In genomic region chr19:55311874-55312273, GRCm38 (mm10) we compare ENCODE assay signal across 26 mouse cellular contexts. TPM values are rescaled to one million over a fixed set of nuclear protein-coding genes. Genes with fewer than 3 reads are reported as not detected.
DNase-seq lines count a peak whose midpoint lies in the region; ATAC-seq and TF ChIP-seq lines count a peak whose summit lies in the region.
"Had no signal": no experiment of that assay in that cellular context is flagged by ENCODE, and none has a peak within 500 bp of the region (broad histone marks: within the 10 kb centered on the region; RNA-seq: fewer than 3 reads in every experiment).

No protein-coding gene starts in this region.

- DNase-seq in heart, adult 11 months, result peak; percentile 60
- peak; percentile 75 for DNase-seq in A20 (ENCODE audit: low read depth, low spot score)
- DNase-seq in adrenal gland, adult 8-10 months, result no peak
- DNase-seq: adrenal gland, postnatal 10 days; adrenal gland, postnatal 25 days; cerebellum, adult 11 months; cerebellum, adult 18-20 months; cerebellum, adult 8-10 months; cerebellum, adult 9-11 months; cerebellum, postnatal 14 days; cerebellum, postnatal 36 days; embryo, embryonic 11 days had no signal

- peaks cover 45% of the 10 kb centered on the region for H3K36me3 ChIP-seq in heart, embryonic 12.5 days
- peaks cover 40% of the 10 kb centered on the region for H3K36me3 ChIP-seq in kidney, embryonic 16.5 days (ENCODE audit: insufficient read depth, low read length)
- peaks cover 58% of the 10 kb centered on the region for H3K36me3 ChIP-seq in kidney, embryonic 14.5 days (ENCODE audit: control insufficient read depth, insufficient read depth, low read length)

- no peak for TF ChIP-seq CTCF in bone marrow, adult 2 months (IDR thresholded peaks at IDR 0.05; ENCODE audit: control insufficient read depth, insufficient read depth, low read length)

- H3K4me2 ChIP-seq in heart, embryonic 12.5 days, result no peak overlapping the region
- no peak overlapping the region for H3K4me2 ChIP-seq in kidney, embryonic 16.5 days (replicated peaks; ENCODE audit: low read depth, low read length)
- H3K4me2 ChIP-seq in kidney, embryonic 14.5 days (replicated peaks; ENCODE audit: low read depth, low read length), result no peak overlapping the region
- H3K4me2 ChIP-seq: embryonic facial prominence, embryonic 13.5 days; embryonic facial prominence, embryonic 15.5 days; forebrain, embryonic 12.5 days; forebrain, embryonic 15.5 days had no signal

- WGBS in heart, embryonic 12.5 days, result 86% methylated on average over 8 of the region's 8 CpGs
- WGBS in bone marrow, adult 2 months, result 63% methylated on average over 8 of the region's 8 CpGs
- 90% methylated on average over 8 of the region's 8 CpGs for WGBS in kidney, embryonic 16.5 days
- WGBS in kidney, embryonic 14.5 days, result 91% methylated on average over 8 of the region's 8 CpGs

- TF ChIP-seq POLR2A in bone marrow, adult 2 months (IDR thresholded peaks at IDR 0.05; ENCODE audit: borderline replicate concordance, control insufficient read depth, low read depth, low read length), result no peak

- H3K9me3 ChIP-seq in heart, embryonic 12.5 days (replicated peaks), result no peaks in the 10 kb centered on the region
- H3K9me3 ChIP-seq in kidney, embryonic 16.5 days (ENCODE audit: low read length), result no peaks in the 10 kb centered on the region
- no peaks in the 10 kb centered on the region for H3K9me3 ChIP-seq in kidney, embryonic 14.5 days (ENCODE audit: control insufficient read depth, low read length)
- H3K9me3 ChIP-seq: embryonic facial prominence, embryonic 13.5 days; embryonic facial prominence, embryonic 15.5 days; forebrain, embryonic 10.5 days; forebrain, embryonic 12.5 days; forebrain, embryonic 15.5 days; G1E had no signal

- H3K4me3 ChIP-seq in heart, embryonic 12.5 days, result no peak overlapping the region
- H3K4me3 ChIP-seq in bone marrow, adult 2 months (replicated peaks; ENCODE audit: control insufficient read depth, low read depth, low read length), result no peak overlapping the region
- H3K4me3 ChIP-seq in kidney, embryonic 16.5 days (ENCODE audit: low read length), result no peak overlapping the region
- no peak overlapping the region for H3K4me3 ChIP-seq in kidney, embryonic 14.5 days (ENCODE audit: low read length)
- H3K4me3 ChIP-seq: embryonic facial prominence, embryonic 13.5 days; embryonic facial prominence, embryonic 15.5 days; erythroblast, embryonic 14.5 days; forebrain, embryonic 10.5 days; forebrain, embryonic 12.5 days; forebrain, embryonic 15.5 days had no signal

- H3K27me3 ChIP-seq in heart, embryonic 12.5 days (replicated peaks), result no peaks in the 10 kb centered on the region
- H3K27me3 ChIP-seq in kidney, embryonic 16.5 days (ENCODE audit: insufficient read depth, low read length), result no peaks in the 10 kb centered on the region
- no peaks in the 10 kb centered on the region for H3K27me3 ChIP-seq in kidney, embryonic 14.5 days (ENCODE audit: control insufficient read depth, insufficient read depth, low read length)
- H3K27me3 ChIP-seq: embryonic facial prominence, embryonic 13.5 days; embryonic facial prominence, embryonic 15.5 days; forebrain, embryonic 12.5 days; forebrain, embryonic 15.5 days; Patski had no signal

- peaks cover 20% of the 10 kb centered on the region for H3K4me1 ChIP-seq in heart, embryonic 12.5 days (replicated peaks)
- H3K4me1 ChIP-seq in bone marrow, adult 2 months (ENCODE audit: control insufficient read depth, insufficient read depth, low read length), result no peaks in the 10 kb centered on the region; the same call in 1 of the 2 replicates
- H3K4me1 ChIP-seq in kidney, embryonic 16.5 days (ENCODE audit: insufficient read depth, low read length), result peaks cover 16% of the 10 kb centered on the region
- peaks cover 5% of the 10 kb centered on the region; the same call in 1 of the 2 replicates for H3K4me1 ChIP-seq in kidney, embryonic 14.5 days (ENCODE audit: control insufficient read depth, insufficient read depth, low read length)

- no peak for ATAC-seq in heart, embryonic 12.5 days (ENCODE audit: insufficient number of reproducible peaks, low FRiP score)
- peak; percentile 41 for ATAC-seq in megakaryocyte, adult 5-6 weeks (ENCODE audit: poor library complexity, severe bottlenecking)
- no peak for ATAC-seq in kidney, embryonic 16.5 days (ENCODE audit: low FRiP score, low TSS enrichment)
- no peak for ATAC-seq in kidney, embryonic 14.5 days (ENCODE audit: low FRiP score, low TSS enrichment)
- ATAC-seq: activated CD4-positive, CD25-positive, alpha-beta regulatory T cell, adult 4 months; forebrain, embryonic 15.5 days; Patski had no signal

- no peak overlapping the region for H3K9ac ChIP-seq in heart, embryonic 12.5 days
- no peak overlapping the region for H3K9ac ChIP-seq in kidney, embryonic 16.5 days (replicated peaks; ENCODE audit: low read length)
- no peak overlapping the region for H3K9ac ChIP-seq in kidney, embryonic 14.5 days (ENCODE audit: low read depth, low read length)
- H3K9ac ChIP-seq: embryonic facial prominence, embryonic 13.5 days; embryonic facial prominence, embryonic 15.5 days; forebrain, embryonic 12.5 days; forebrain, embryonic 15.5 days had no signal

- H3K27ac ChIP-seq in heart, embryonic 12.5 days (ENCODE audit: poor library complexity, severe bottlenecking), result no peak overlapping the region
- H3K27ac ChIP-seq in bone marrow, adult 2 months (ENCODE audit: control insufficient read depth, insufficient read depth, low read depth, low read length, poor library complexity), result peak overlapping the region; percentile 63; the same call in 1 of the 2 replicates
- no peak overlapping the region for H3K27ac ChIP-seq in kidney, embryonic 16.5 days (ENCODE audit: low read length)
- H3K27ac ChIP-seq in kidney, embryonic 14.5 days (ENCODE audit: low read depth, low read length), result no peak overlapping the region
- H3K27ac ChIP-seq: embryonic facial prominence, embryonic 13.5 days; embryonic facial prominence, embryonic 15.5 days; forebrain, embryonic 10.5 days; forebrain, embryonic 12.5 days; forebrain, embryonic 15.5 days had no signal

RNA-seq across cellular contexts. Expression of gene Zdhhc6, which starts 4.0 kb away (rescaled TPM):
- 71.5 and 72.1 TPM in 2 replicates for polyA plus RNA-seq in heart, embryonic 12.5 days (2016; fragmentation: Nextera tagmentation; extraction: Ambion mirVana)
- polyA plus RNA-seq in bone marrow, adult 2 months (2011; ENCODE audit: insufficient read depth, insufficient read length, low replicate concordance, missing spikeins), result 17.5 and 19.6 TPM in 2 replicates
- 30.1 and 35.1 TPM in 2 replicates for total RNA-seq in megakaryocyte, adult 5-6 weeks (2015)
- total RNA-seq in megakaryocyte, adult 5-6 weeks (2017), result 31.8 and 42.7 TPM in 2 replicates
- 10 to 100 TPM; 40.9 to 50.9 (median 45.1) TPM for total RNA-seq in adrenal gland, adult 8-10 months (2022)
- polyA plus RNA-seq in kidney, embryonic 16.5 days (2015; fragmentation: Nextera tagmentation; extraction: Ambion mirVana), result 111 and 115 TPM in 2 replicates
- polyA plus RNA-seq in kidney, embryonic 14.5 days (2014; fragmentation: Nextera tagmentation; extraction: Ambion mirVana), result 83.0 and 110 TPM in 2 replicates

RNA-seq across cellular contexts. Expression of gene Vti1a, which starts 4.2 kb away (rescaled TPM):
- 19.6 TPM in 2 replicates for polyA plus RNA-seq in heart, embryonic 12.5 days (2016; fragmentation: Nextera tagmentation; extraction: Ambion mirVana)
- polyA plus RNA-seq in bone marrow, adult 2 months (2011; ENCODE audit: insufficient read depth, insufficient read length, low replicate concordance, missing spikeins), result 11.2 and 11.4 TPM in 2 replicates
- total RNA-seq in megakaryocyte, adult 5-6 weeks (2015), result 20.9 and 23.0 TPM in 2 replicates
- total RNA-seq in megakaryocyte, adult 5-6 weeks (2017), result 31.7 and 34.3 TPM in 2 replicates
- total RNA-seq in adrenal gland, adult 8-10 months (2022), result 10 to 100 TPM; 38.6 to 56.3 (median 41.6) TPM
- 28.7 and 30.6 TPM in 2 replicates for polyA plus RNA-seq in kidney, embryonic 16.5 days (2015; fragmentation: Nextera tagmentation; extraction: Ambion mirVana)
- 17.0 and 25.7 TPM in 2 replicates for polyA plus RNA-seq in kidney, embryonic 14.5 days (2014; fragmentation: Nextera tagmentation; extraction: Ambion mirVana)
